Mouse (Mus musculus) right cerebral cortex, adult 2 months (tissue): ENCODE data around the gene Npw.
"Not testable (repeated sequence)": the region's sequence is repeated elsewhere in the genome, so short reads cannot be mapped to it uniquely, and the experiment has no call there.

Experiments
- DNase-seq, 2 experiments: peaks; one replicate each; pipeline ENCODE4 v3.0.0; 2021 to 2022; ENCODE audit warnings: low spot score in 2 of 2

The Npw gene

DNA sequence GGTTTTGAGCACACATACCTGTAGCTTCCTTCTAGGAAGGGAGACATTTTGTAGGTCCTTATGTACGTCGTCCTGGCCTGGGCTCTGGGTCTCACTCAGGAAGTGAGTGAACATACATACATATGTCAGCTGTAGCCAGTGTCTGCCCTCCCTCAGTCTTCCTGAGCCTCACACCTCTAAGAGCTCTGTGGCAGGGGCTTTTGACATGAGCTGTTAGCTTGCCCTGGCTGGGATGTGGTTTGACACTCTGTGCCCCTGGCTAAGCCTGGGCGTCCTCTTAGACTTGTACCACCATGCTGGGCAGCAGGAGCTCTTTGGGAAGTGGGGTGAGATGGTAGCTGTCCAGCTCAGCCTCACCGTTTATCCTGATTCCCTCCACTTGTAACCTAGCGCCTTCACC, 13.1 kb upstream of the Npw start:
- no peak for DNase-seq

DNA sequence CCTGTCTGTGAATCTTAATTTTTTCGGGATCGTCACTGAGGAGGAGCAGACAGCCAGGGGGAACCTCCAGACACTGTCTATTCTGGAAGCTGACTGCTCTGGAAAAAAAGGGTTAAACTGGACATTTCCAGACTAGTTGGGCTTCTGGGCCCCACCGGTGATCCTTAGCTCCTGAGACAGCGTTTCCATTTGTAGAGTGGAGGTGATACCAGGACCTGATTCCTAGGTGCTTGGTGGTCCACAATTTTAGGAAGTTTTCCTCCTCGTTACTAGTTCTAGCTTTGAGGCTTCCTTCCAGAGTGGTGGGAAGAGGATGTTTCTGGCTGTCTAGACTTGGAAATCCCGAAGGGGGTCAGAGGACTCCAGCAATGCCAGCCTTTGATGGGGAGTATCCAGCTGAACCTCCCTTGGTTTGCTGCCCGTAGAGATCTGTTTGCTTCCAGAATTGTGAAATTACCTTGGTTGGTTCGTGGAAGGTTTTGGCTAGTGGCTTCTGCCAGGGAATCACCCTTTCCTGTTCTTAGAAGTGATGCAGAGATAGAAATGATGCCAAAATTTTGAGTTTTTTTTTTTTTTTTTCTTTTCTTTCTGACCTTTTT, 12.1 kb upstream of the Npw start:
- no peak for DNase-seq

DNA sequence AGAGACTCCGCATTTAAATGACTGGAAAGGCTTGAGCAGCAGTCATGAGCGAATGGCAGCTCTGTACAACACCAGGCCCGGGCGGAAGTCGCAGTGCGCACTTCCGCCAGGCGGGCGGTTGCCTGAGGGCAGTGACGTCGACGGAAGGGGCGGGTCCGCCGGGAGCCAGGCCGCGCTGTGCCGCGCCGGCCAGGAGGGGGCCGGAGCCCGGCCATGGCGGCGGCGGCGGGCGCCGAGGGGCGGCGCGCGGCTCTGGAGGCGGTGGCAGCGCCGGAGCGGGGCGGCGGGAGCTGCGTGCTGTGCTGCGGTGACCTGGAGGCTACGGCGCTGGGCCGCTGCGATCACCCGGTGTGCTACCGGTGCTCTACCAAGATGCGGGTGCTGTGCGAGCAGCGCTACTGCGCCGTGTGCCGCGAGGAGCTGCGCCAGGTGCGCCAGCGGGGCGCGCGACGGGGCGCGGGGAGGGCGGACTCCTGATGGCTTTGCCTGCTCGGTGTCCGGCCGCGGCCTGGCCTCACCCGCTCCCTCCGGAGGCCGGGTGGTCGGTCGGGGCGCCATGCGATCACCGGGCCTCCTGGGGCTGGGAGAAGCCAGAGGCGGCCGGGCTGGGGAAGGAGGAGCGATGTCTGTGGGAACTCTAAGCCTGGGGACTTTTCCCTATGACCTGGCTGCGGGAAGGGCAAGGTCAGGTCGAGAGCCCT, 11.4 kb upstream of the Npw start, which contains the start of gene Zfp598:
Gene Zfp598, plus strand, starts transcription at position 143 of the 701 bp plus-strand sequence.
- peak; percentile 89 to 93 for DNase-seq

DNA sequence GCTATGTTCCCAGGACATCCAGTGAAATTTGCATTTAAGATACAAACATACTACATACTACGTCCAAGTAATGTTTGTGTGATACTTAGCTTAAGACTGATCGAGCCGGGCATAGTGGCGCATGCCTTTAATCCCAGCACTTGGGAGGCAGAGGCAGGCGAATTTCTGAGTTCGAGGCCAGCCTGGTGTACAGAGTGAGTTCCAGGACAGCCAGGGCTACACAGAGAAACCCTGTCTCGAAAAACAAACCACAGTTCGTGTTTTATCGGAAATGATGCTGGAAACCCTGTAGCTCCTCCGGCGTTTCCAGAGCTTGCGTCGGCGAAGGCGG, 10.9 kb upstream of the Npw start:
- not testable (repeated sequence) for DNase-seq

DNA sequence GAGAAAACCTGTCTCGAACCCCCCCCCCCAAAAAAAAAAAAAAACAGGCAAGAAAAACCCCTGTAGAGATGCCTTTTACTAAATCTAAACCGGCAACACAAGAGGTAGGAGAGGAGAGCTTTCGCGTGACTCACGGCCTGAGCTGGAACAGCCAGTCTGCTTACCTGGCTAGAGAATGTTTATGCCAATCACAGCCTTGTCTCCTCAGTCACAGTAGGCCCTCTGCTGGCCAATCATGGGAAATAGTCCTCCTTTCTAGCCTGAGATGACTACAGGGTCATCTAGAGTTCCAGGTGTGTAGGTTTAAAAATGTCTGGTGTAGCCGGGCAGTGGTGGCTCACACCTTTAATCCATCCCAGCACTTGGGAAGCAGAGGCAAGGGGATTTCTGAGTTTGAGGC, 9.2 kb upstream of the Npw start:
- peak in 1 of 2 experiments; percentile 71 for DNase-seq

DNA sequence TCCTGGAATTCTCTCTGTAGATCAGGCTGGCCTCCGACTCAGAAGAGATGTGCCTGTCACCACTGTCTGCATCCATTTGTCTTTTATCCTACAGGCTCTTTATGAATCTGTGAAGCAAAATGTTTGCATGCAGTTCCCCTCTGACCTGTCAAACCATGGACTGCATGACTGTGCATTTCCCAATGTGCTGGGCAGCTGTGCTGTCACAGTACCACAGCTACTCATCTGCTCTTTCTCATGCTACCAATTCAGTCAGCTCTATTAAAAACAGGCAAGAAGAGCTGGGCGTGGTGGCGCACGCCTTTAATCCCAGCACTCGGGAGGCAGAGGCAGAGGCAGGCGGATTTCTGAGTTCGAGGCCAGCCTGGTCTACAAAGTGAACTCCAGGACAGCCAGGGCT, 8.8 kb upstream of the Npw start:
- DNase-seq, result not testable (repeated sequence)

DNA sequence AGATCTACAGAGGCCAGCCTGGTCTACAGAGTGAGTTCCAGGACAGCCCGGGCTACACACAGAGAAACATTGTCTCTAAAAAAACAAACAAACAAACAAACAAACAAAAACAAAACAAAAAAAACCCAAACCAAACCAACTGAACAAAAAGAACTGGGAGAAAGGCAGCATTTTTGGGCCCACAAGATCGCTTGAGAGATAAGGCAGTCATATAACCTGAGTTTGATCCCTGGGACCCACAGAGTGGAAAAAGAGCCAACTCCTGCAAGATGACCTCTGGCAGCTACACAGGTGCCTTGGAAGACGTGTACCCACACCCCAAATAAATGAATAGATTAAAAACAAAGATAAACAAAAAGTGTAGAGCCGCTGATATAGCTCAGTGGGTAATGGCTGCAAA, 3.3 kb downstream of the Npw start:
- DNase-seq, result no peak

DNA sequence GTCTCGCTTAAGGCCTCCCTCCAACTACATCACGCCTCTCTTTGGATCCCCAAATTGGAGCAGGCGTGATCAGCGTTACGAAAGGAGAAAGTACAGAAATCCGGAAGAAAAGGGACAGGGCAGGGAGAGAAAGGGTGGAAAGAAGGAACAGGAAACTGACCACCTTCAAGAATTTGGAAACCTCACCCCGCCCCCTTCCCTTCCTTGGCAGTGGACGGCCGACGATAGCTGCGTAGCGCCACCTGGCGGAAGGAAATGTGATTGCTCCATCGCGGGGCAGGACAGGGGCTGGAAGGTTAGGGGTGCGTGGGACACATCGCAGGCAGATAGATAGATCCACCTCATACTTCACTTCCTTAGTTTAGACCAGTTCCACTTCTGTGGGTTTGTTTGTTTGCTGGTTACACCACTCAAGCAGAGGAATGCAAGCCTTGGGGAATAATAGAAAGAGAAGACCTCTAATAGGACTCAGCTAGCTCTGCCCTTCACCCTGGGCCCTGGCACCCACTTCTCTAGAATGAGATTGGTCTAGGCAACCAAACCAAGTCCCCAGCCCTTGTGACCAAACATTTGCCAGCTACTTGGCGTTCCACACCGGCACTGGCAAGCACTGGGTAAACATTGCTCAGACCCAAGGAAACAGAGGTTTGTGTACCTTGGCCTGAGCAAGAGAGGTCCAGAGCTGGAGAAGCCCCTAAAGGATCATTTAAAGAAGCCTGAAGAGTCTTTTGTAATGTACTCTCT, 4.1 kb downstream of the Npw start:
- DNase-seq, result peak; percentile 58 to 62

DNA sequence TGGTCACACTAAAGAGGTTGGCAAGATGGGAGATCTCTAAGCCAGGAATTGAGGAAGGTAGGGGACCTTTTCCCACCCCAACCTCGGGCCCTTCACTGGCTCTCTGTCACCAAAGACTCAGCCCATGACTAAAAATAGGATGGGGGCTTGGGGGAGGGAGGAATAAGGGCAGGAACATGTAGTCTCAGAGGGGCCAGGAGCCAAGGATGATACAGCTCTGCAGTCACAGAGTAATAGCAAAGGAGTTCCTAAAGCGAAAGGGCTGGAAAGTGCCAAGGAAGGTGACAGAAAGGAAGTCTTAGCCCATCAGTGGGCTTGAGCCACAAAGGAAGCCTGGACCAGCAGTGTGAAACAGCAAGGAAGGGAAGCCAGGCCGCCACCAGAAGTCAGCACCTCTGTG, 6.4 kb downstream of the Npw start:
- DNase-seq, result no peak

DNA sequence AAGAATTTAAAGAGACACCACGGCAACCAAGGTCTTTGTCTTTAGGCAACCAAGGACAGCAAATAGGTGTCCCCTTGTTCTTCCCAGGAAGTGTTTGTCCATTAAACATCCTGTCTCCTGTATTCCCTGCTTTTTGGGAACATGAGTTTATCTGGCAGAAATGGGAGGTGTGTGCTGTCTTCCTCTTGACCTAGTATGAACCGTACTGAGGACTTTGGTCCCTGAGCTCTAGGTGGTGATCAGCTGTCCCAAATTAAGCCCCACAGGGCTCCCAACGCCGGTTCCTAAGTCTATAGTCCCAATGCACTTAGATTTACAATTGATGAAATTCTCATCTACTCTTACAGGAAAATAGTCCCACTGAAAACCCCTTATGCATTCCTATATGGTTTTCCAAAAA, 7.5 kb downstream of the Npw start:
- no peak for DNase-seq

DNA sequence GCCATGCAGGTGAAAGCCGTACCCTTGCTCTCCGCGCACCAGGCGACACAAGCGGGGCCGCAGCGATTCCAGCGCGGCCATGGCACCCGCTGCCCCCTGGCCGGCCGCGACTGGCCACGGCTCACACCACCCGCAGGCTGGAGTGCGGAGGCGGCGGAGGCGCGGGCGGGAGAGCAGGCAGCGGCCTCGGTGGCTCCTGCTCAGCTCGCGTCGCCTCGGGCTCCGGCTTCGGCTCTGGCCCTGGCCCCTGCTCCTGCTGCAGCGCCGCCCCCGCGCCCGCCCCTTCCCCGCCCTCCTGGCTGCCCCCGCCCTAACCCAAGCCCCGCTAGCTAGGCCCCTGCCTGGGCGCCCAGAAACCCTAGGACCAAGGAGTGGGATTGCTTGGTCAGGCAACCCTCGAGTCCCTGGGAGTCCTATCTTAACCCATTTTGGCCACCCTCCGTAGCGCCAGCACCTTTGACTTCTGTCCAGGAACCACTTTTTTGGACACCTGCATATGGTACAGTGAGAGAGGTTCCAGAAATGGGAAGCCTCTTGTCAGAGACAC, 8.1 kb downstream of the Npw start, which contains the start of gene Slc9a3r2:
Gene Slc9a3r2, minus strand, starts transcription at position 258 of the 547 bp plus-strand sequence.
- DNase-seq, result no peak

DNA sequence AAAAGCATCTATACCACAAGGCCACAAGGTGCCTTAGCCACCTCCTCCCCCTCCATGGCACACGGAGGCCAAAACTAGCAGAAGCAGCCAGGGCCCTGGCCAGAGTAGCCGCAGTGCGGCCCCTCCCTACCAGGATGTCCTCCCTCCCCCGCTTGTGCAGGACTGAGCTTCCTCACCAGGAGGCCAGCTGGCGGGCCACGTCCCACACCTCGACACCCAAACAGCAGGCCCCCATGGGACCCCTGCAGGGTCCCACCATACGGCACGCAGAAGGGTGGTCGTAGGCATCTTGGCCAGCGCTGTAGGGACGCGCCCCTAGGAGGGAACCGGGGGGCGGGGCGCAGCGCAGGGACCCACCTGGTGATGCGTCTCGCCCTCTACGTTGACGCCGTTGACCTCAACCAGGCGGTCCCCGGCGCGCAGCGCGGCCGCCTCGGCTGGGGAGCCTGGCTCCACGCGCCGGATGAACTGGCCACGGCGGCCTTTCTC, 8.6 kb downstream of the Npw start:
- no peak for DNase-seq

DNA sequence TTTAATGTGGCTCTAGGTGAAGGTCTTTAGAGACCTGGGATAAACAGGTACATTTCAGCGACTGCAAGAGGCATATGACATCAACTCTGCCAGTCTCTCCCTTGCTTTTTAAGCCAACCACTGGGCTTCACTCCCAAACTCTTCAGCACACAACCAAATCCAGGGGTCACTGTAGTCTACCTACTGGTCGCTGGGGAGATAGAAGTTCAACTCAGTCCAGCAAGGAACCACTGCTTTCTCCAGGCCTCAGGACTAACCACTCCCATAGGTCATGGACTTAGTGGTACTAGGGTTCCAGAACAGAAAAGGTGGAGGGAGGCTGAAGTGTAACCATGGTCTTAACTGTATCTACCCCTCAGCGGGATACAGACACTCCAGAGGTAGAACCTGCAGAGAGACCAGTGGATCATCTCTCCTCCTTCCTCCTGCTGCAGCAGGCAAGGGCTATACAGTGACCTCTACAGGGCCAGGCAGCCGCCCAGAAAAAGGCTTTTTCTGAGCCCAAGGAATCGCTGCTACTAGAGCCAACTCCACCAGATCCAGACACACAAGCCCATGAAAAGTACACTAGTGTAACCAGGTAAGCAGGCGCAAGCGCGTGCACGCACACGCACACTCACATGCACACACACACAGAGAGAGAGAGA, 9.4 kb downstream of the Npw start:
- no peak for DNase-seq

DNA sequence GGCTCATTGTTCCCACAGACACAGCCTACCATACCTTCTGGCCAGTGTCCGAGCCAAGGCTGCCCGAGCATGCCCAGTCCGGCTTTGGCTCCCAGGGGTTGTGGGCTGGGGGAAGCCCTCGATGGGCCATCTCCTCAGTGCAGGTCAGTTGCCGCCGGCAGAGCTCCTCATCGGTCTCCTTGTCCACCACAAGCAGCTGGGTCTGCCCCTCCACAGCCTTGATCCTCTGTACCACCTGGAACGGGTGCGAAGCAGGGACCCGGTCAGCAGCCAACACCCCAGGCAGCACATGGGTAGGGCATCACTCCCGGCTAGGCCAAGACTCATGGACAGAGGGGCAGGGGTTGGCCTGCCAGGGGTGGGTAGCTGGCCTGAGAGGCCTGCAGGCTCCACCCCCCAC, 10.8 kb downstream of the Npw start:
- DNase-seq, result no peak

DNA sequence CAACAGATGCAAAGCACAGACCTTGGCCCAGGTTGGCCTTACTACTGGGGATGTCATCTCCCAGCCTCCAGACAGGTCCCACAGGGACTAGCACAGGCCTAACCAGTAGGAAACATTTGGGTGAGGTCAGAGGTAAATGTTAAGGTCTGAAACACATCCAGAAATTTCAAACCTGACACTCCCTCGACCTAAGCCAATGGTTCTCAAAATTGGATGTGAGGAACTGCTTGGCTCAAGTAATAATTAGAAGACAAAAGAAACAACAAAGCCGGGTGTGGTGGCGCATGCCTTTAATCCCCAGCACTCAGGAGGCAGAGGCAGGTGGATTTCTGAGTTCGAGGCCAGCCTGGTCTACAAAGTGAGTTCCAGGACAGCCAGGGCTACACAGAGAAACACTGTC, 11.9 kb downstream of the Npw start:
- no peak for DNase-seq

DNA sequence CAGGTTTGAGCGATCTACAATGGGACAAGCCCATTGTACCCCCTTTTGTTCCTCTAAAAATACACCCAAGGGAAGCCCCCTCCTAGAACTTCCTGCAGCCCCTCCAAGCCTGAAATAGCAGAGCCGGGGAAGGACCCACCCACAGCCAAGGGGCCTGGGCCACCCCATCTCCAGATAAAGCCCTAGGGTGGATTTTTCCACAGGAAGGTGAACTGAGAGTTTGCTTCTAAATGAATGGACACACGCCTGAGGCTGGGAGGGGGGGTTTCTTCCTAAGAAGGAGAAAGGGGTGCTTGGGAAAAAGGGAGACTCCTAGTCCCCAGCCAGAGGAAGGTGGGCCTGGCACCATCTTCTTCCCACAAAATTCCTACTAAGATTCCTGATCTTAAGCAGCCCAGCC, 12.3 kb downstream of the Npw start:
- DNase-seq, result no peak

DNA sequence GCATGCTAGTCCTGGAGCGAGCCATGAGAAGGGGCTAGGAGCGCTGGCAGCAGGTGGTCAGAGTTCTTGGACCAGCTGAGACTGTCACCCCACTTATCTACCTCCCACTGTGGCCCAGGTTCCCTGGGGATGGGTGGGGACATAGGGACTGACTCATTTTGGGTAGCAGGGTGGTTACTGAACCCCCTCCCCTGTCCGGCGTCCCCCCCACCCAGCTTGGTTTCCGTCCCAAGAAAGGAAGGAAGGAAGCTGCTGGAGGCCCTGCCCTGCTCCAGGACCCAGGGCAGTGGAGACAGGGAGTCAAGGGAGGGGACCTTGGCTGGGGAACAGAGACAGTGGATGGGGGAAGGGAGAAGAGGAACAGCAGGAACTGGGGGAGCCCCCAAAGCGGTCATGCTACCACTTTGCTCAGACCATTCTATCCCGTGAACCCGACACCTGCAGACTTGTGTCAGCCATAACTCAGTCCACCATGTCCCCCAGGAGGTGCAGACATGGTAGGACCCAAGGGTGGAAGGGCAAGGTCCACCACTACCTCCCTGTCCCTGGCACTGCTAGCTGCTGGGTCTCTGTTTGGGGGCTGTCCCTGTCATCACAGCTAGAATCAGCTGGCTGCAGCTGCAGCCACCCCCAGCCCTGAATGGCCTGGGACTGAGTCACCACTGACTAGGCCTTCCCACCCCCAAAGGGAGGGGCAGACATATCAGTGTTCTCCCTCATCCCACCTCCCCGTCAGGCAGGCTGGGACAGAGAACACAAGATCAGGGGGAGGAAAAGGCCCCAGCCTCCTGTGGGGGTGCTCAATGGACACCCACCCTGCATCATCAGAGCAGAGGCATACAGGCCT, 13.2 kb downstream of the Npw start:
- DNase-seq, result no peak

DNA sequence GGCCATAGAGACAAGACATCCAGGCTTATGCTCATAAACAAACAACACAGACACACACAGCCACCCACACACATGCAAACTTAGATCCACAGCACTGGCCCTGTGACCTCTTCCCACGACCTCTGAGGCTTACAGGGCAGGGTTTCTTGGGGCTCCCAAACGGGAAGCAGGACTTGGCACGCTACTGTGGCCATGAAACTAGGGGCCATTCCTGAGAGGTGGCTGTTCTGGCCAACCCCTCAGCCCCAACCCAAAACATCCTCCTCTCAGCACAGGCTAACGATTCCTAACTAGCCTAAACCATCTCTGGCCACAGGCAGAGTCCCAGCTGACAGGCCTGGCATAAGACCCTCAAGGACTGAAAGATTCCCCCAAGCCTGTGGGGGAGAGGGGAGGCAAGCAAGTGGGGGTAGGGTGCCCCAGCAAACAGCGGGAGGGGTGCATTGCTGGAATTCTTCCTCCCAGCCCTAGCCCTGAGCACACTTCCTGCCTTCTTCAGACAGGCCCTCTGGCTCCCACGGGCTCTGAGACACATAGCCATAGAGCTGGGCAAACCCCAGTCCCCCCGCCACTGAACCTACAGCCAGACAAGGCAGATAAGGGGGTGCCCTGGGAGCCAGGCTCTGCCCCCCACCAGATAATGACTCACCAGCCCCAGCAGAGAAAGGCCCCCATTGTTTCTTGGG, 14.1 kb downstream of the Npw start:
- no peak for DNase-seq

DNA sequence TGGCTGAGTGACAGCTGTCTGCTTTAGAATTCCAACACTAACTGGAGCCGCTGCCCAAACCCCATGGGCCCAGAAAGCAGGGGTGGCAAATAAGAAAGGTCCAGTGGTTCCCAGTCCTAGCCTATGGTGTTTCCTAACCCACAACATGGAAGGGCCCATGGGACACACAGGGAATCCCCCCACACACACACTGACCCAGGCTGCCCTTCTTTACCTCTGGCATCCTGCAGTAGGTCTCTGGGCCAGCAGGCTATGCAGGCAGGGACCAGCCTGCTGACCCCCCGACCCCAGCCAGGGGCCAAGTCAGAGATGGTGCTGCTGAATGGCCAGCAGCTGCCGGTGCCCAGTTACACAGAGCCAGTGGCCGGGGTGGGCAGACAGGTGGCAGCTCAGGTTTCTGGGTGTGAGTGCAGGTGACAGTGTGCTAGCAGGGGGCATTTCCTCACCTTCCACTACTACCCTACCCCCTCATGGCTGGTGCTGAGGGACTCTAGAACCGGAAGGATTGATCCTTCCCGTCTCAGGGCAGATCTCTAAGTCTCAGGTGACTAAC, 15.4 kb downstream of the Npw start:
- no peak for DNase-seq

DNA sequence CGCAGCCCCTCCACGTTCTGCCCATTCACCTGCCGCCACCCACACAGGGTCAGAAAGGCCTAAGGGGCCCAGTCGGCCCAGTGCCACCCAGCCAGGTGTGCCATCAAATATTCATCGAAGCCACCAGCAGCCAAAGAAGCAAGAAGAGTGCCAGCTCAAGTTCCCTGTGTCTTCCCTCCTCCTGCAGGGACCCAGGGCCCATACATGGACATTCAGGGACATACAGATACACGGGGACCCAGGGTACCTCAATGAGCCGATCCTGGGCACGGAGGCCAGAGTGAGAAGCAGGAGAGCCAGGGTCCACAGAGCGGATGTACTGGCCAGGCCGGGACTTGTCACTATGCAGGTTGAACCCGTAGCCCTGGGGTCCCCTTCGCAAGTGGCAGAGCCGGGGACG, 16.3 kb downstream of the Npw start:
- no peak for DNase-seq
